Mouse (Mus musculus) embryonic fibroblast, embryonic 13.5 days (primary cell): ENCODE results near the gene Pinlyp. TPM values are rescaled to one million over a fixed set of nuclear protein-coding genes. Genes with fewer than 3 reads are reported as not detected.

ENCODE experiments used
- H3K27ac ChIP-seq: 2 replicates; pipeline ENCODE4 v1.5.1; 2012; ENCODE audit warnings: low read length, control low read depth, inconsistent platforms; ENCODE audit not compliant: insufficient read depth
- H3K4me1 ChIP-seq: 2 replicates; pipeline ENCODE4 v1.6.1; 2011; ENCODE audit warnings: low read length; ENCODE audit not compliant: control insufficient read depth, insufficient read depth
- H3K4me3 ChIP-seq: 2 replicates; pipeline ENCODE4 v1.5.1; 2011; ENCODE audit warnings: mild to moderate bottlenecking, control low read depth, low read length; ENCODE audit not compliant: insufficient read depth
- CTCF ChIP-seq: IDR thresholded peaks from 2 replicates; pipeline ENCODE4 v1.5.1; 2011; ENCODE audit warnings: mild to moderate bottlenecking, control low read depth, low read length, moderate library complexity, borderline replicate concordance; ENCODE audit not compliant: insufficient read depth
- POLR2A ChIP-seq: IDR thresholded peaks from 2 replicates; pipeline ENCODE4 v1.6.1; 2011; ENCODE audit warnings: low read depth, mild to moderate bottlenecking, control low read depth, low read length, moderate library complexity
- polyA plus RNA-seq: library from polyadenylated mRNA; stranded (reverse); fragments of >200 nt; gene quantifications from 2 replicates; pipeline ENCODE4 v1.2.4, GENCODE M21; 2011; ENCODE audit warnings: low read depth; ENCODE audit not compliant: missing spikeins, insufficient read length

Gene Pinlyp
- polyA plus RNA-seq, 1 experiment = not detected

DNA sequence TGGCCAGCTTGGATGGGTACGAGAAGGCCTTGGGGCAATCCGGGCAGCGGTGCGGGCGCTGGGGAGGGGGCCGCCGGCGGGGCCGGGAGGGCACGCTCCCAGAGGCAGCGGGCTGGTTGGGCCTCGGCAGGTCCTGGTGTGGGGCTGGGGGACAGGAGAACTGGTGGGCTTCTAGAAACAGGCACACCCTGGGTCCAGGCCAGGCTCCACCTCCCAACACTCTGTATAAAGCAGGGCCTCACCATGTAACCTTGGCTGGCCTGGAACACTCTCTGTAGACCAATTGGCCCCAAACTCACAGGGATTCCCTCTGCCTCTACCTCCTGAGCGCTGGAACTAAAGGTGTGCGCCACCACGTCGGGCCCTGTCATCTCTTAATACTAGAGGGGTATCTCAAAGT lies 40.1 kb upstream of the Pinlyp start:
- Histone ChIP-seq H3K27ac (no peak overlapping the region), H3K4me3 (no peak overlapping the region), H3K4me1 (no peaks in the 10 kb centered on the region)
- TF ChIP-seq POLR2A (no peak), CTCF (no peak)

DNA sequence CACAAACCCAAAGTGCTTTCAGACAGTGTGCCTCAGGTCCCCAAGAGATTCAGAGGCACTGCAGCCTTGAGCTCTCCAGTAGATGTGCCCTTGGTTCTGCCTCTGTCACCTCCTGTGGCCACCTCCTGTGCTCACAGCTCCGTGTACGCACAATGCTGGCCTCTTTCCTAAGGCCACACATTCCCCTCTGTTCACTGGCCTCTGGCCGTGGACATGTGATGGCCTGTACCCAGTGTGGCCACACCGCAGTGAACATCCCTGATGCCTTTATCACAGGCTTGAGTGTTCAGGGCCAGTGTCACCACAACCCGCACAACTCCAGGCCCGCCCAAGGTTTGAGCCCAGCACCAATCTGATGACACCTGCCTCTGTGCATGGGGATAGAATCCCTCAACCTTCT lies 39.0 kb upstream of the Pinlyp start:
- no peak overlapping the region for H3K4me3 ChIP-seq
- no peak for TF ChIP-seq POLR2A
- TF ChIP-seq CTCF = no peak
- H3K4me1 ChIP-seq = no peaks in the 10 kb centered on the region
- H3K27ac ChIP-seq = no peak overlapping the region

DNA sequence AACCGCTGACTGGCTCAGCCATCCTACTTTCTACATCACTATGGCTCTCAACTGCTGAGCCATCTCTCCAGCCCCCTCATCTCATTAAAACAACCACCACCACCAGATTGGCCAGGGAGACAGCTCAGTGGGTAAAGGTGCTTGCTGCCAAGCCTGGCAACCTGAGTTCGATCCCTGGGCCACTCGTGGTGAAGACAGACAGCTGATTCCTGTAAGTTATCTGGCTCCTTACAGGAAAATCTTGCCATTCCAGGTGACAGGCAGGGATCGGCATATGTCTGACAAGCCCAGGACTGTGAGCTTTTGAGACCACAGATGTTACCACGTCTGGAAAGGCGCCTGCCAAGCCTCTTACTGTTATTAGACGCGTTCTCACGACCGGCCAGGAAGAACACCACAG lies 31.9 kb upstream of the Pinlyp start:
- TF ChIP-seq POLR2A (no peak), CTCF (no peak)
- Histone ChIP-seq H3K4me1 (no peaks in the 10 kb centered on the region), H3K27ac (no peak overlapping the region), H3K4me3 (no peak overlapping the region)

GRCm38 (mm10) chr7:24574224-24574796 lies 28.4 kb upstream of the Pinlyp start:
- H3K4me1 ChIP-seq = no peaks in the 10 kb centered on the region
- no peak overlapping the region for H3K4me3 ChIP-seq
- TF ChIP-seq CTCF (no peak), POLR2A (no peak)
- H3K27ac ChIP-seq = no peak overlapping the region

GRCm38 (mm10) chr7:24572455-24572854 lies 26.5 kb upstream of the Pinlyp start:
- no peaks in the 10 kb centered on the region for H3K4me1 ChIP-seq
- TF ChIP-seq CTCF (no peak), POLR2A (no peak)
- H3K4me3 ChIP-seq = no peak overlapping the region
- H3K27ac ChIP-seq = no peak overlapping the region

DNA sequence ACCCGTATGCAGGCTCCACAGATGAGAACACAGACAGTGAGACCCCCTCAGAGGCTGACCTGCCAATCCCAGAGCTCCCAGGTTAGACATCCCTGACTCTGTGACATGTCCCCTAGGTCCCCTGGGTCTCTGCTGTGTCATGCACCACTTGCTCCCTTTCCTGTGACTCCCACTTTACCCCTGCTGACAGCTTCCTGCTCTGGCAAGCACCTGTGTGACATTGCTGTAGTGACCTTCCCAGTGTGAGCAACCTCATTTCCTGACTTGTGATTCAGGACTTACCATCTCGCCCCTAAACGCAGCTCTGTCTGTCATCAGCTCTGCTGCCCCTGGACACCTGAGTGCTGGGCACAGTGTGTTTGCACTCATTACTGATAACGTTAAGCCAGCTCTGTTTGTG lies 25.2 kb upstream of the Pinlyp start:
- no peak for TF ChIP-seq CTCF
- no peak for TF ChIP-seq POLR2A
- Histone ChIP-seq H3K4me3 (no peak overlapping the region), H3K4me1 (no peaks in the 10 kb centered on the region), H3K27ac (no peak overlapping the region)

DNA sequence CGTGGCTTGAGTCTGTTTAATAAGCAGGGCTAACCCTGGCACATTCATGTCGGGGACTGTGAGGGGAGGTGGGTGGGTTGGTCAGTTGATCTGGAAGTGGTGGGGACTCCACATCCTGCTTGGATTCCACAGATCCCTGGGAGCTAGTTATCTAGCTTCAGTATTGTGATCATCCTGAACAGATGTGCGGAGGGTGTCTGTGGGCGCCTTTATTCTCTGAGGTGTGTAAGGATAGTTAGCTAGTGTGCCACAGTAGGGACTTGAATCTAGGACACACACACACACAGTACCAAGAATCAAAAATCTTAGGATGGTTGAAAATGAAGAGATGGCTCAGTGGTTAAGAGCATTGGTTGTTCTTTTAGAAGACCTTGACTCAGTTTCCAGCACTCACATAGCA lies 22.6 kb upstream of the Pinlyp start:
- H3K4me1 ChIP-seq = no peaks in the 10 kb centered on the region
- no peak for TF ChIP-seq POLR2A
- TF ChIP-seq CTCF = no peak
- no peak overlapping the region for H3K27ac ChIP-seq
- H3K4me3 ChIP-seq = no peak overlapping the region

- Histone ChIP-seq H3K4me3 (no peak overlapping the region), H3K27ac (no peak overlapping the region), H3K4me1 (no peaks in the 10 kb centered on the region)
- TF ChIP-seq POLR2A (no peak), CTCF (no peak)
Measured at GRCm38 (mm10) chr7:24566206-24566605, 20.3 kb upstream of the Pinlyp start.

DNA sequence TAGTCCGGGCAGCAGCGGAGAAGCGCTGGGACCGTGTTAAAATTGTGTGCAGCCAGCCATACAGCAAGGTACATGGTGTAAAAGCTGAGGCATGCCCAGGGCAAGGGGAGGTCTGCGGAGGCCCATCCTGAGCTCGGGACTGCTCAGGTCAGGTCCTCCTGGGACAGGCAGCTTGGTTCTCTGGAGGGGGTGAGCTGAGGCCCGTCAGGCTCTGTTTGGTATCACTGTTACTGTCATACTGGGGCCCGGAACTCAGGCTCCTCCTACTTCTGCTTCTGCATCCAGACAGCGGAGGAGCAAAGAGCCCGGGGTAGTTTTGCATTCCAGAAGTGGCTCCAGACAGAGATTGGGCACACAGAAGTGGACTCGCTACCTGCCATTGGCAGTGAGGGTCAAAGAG lies 19.7 kb upstream of the Pinlyp start:
- TF ChIP-seq POLR2A (no peak), CTCF (no peak)
- no peaks in the 10 kb centered on the region for H3K4me1 ChIP-seq
- H3K27ac ChIP-seq = no peak overlapping the region
- no peak overlapping the region for H3K4me3 ChIP-seq

DNA sequence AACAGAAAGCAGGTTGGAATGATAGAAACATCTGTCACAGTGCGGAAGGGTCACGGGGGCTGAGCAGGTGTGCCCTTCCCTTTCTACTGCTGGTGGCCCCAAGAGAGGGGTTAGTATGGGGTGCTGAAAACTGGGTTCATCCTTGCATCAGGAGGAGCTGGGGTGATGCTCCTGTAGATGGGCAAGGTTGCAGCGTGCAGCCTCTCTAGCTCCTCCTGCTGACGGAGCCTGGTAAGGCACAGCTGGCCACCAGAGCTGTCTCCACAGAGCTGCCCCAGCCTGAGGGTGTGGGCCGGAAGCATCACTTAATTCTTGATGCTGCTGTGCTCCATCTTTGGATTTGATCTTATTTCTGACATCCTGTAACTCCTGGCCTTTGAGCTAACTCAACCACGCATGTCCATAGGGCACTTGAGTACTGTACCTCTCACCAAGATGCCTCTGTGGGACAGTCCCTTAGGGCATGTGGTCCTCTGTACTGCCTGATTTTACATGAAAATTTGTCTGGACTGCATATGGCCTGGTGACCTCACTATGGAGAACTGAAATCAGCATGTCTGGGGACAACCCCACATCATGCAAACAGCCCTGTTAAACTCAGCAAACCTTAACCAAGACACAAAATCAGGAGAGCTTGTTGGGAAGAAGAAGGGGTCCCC lies 18.8 kb upstream of the Pinlyp start:
- no peaks in the 10 kb centered on the region for H3K4me1 ChIP-seq
- TF ChIP-seq CTCF = peak; percentile 95
- TF ChIP-seq POLR2A = no peak
- H3K27ac ChIP-seq = no peak overlapping the region
- no peak overlapping the region for H3K4me3 ChIP-seq
